Mouse (Mus musculus) layer of hippocampus, postnatal 14 days (tissue): ENCODE results near the gene Cd59b. TPM values are rescaled to one million over a fixed set of nuclear protein-coding genes. Genes with fewer than 3 reads are reported as not detected.
"Not testable (repeated sequence)": the region's sequence is repeated elsewhere in the genome, so short reads cannot be mapped to it uniquely, and the experiment has no call there.

ENCODE experiments used
- DNase-seq, 2 experiments: peaks; one replicate each; pipeline ENCODE4 v3.0.0; 2021 to 2022; ENCODE audit warnings: low spot score in 2 of 2, mixed read lengths in 1 of 2
- total RNA-seq, 2 experiments: library from RNA; stranded (reverse); gene quantifications; 2 replicates each; pipeline ENCODE4 v1.2.3; 2021

Gene Cd59b
- total RNA-seq, 2 experiments from 2014 or later: 0.88 to 0.99 TPM

DNA sequence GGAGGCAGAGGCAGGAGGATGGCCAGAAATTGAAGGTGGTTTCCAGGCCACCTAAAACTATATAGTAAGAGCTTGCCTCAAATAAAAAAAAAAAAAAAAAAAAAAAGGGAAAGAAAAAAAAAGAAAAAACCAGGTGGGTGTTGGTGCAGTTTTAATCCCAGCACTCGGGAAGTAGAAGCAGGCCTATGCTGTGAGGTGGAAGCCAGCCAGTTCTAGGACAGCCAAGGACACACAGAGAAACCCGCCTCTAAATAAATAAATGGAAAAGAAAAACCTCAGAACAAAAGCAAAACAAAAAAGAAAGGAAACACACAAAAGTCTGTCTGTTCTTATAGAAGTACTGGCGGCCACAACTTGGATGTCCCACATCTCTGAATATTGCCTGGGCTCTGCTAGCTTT, 45.2 kb downstream of the Cd59b start:
- no peak for DNase-seq

DNA sequence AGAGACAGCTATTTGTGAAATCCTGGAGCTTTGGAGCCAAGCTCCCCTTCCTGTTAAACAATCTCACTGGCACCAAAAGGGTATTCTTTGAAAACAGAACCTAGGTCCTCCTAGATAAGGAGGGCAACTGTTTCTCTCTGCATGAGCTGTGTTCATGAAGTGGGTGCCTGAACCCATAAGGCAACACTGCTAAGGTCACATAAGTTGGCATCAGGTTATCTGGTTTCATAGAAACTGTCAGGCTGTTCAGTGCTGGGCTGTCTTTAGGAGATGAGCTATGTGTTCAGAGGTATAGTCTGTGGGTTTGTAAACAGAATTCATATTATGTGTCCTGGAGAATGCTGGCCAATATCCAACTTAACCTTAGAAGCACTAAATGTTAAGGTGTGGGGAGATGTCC, 47.5 kb downstream of the Cd59b start:
- not testable (repeated sequence) for DNase-seq

DNA sequence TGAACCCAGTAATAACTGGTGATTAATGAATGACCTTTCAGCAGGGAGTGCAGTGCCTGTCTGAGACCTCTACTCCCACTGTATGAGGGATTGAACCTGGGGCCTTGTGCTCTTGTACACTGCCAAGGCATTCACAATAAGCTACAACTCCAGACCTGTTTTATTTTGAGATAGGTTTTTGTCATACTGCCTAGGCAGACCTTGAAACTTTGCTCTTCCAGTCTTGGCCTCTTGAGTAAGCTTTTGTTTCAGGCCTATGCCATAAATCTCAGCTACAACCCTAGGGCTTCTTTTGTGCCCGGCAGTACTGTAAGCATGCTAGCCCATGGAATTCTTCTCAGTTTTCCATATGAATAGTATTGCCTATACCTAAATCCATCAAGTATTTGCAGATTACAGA, 49.4 kb downstream of the Cd59b start:
- DNase-seq: no peak

DNA sequence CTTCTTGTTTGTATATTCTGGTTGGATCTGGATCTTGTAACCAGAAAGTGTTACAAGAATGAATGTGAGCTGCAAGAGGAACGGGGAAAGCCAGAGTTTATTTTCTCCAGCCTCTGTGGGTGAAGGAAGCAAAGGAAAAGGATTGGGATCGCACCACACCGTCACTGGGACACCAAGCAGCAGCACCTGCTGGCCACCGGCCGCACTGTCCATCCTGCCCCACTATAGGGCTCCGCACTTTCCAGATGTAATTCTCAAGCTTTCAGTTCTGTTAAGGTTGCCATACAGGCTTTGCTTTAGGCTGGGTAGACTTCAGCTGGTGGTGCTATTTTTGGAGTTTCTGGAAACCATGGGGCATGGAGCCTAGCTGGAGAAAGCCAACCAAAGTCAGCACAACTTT, 50.7 kb downstream of the Cd59b start:
- no peak for DNase-seq

DNA sequence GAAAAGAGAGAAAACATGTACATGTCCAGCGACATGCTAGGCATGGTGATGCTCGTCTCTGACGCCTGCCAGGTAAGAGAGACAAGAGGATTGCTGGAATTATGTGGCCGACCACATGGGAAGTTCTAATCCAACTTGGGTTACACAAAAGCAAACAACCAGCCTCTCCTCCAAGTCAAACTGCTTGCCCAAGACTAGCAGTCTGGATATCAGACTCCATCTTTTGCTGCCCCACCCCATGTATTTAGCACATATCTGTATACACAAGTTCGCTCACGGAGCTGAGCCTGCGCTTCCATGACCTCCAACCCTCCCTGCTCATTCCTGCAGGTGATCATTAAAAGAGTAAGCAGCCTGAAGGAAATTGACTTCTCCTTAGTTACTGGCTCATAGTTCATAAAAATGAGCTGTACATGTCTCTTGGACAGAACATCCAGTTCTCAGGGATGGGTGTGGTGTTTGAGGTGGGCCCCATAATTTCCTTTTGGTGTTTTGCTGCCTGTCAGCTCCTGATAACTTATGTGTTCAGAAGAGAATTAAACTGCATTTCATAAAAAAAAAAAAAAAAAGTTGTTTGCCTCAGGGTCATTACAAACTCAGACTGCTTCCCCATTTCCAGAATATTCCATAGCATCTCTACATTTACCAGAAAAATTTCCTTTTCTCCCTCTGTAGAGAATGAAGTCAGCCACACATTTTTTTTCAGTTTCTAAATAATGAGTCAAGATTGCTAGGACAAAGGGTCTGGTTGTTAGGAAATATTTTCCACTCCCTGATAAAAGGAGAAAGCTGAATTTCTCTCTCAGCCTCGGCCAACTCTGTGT, 52.2 kb downstream of the Cd59b start:
- DNase-seq: no peak

DNA sequence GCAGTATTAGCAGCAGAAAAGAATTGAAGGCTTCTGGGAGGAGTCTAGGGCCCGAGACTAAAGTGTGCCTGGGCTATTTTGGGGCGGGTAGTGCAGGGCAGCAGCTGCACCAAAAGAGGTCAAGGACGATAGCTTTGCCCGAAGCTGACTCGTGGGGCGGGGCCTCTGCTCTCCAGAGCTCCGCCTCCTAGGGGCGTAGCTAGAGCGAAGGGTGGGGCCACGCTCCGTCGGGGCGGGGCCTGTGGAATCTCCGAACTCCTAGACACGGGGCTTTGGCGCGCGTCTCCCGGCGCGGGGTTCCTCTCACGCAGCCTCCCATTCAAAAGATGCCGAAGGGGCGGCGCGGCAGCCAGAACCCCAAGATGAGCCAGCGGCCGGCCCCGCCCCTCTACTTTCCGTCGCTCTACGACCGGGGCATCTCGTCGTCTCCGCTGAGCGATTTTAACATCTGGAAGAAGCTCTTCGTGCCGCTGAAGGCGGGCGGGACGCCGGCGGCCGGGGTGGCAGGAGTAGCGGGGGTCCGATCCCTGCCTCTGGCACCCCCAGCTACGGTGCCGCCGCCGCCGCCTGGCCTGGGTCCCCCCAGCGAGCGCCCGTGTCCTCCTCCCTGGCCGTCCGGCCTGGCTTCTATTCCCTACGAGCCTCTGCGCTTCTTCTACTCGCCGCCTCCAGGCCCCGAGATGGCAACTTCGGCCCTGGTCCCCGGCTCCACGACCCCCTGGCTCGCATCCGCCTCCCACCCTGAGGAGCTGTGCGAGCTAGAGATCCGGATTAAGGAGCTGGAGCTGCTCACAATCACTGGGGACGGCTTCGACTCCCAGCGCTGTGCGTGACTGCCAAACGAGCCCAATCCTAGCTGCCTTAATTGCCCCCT, 53.1 kb downstream of the Cd59b start, which contains the start of gene A930018P22Rik:
A930018P22Rik (plus strand) TSS at position 265 of the 874 bp plus-strand sequence.
- DNase-seq: peak; percentile 74 to 81

DNA sequence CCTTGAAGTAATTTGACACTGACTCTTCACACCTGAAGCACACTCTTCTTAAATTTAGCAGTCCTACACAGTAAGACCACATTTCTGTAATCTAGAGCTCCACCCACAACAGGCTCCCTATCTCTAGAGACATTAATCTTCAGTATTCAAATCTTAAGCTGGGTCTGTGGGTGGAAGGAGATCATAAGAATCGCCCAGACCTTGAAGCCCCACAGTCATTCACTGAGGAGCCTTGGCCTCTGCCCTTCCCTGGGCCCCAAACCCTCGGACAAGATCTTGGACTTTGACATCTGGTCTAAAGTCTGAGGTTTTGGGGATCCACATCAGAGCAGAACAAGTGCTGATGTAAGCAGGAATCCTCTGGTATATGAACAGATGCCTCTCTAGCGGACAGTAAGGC, 53.9 kb downstream of the Cd59b start:
- no peak for DNase-seq

DNA sequence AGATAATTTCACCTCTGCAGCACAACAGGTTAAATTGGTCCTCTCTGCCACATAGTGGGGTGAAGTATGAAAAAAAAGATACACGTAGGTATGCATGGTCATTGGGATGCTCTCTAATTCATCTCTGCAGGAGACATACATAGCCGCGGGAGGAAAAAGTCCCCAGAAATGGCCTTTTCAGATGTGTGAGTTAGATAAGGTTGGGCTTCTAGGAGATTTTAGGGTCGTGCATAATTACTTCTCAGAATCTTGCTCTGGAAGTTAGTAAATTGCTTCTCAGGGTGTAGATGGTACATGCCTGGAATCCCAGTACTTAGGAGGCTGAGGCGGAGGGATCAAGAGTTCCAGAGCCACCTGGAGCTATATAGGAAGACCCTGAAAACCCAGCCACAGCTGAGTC, 54.4 kb downstream of the Cd59b start:
- no peak for DNase-seq

DNA sequence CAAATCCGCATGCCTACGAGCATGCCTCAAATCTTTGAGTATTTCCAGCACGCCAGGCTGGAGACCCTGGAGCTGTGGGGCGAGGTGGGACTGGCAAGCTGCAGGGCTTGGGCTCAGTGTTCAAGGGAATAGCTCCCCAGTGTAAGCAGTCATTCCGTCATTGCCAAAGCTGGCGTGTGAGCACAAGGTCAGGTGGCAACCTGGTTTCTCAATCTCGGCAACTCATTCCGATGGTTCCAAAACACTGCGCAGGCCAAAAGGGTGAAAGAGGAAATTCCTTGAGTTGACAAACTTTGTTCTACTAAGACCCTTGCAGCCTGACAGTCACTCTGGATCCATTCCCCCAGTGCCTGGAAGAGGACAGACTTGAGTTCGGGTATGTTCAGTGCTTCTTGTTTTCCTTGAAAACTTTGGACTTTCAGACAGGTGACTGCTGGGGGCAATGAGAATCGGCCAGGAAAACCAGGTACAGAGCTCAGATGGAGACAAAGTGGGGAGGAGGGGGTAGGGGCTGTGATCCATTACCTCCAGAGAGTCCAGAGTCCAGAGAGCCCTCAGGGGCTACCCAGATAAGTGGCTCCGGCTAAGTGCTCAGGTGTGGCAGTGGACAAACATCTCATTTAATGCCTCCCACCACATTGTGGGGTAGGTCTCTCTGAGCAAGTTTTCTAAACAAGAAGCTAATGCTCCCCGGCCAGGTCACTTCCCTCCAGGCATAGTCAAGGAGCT, 59.3 kb downstream of the Cd59b start:
- no peak for DNase-seq

DNA sequence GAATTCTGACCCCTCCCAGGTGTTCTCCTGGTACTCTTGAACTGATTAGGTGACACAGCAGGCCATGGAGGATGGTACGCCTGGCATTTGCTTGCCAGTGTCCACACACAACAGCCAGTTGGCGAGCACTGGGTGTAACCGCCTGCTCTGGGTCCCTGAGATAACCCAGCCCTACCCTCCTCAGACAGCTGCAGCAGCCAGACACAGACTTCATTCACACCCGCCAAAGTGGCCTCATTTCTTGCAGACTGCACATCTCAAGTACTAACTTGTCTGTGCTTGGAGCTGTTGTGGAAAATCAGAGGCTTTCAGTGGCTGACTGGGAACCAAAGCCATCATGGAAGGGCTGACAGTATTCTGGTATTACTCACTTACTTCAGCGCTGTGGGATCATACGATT, 60.5 kb downstream of the Cd59b start:
- no peak for DNase-seq

DNA sequence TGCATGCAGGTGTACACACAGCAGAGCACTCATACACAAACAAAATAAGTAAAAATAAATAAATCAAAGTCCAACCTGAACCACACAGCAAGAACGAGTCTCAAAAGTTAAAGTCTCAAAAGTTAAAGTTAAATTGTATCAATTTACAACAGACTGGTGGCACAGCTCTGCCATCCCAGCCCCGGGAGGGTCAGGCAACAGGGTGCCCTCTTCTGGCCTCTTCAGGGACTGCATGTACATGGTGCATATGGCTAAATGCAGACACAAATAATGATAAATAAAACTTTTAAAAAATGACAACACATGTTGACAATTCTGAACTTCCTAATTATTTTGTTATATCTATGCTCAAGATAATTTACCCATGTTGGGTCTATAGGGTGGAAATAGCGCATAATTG, 61.3 kb downstream of the Cd59b start:
- DNase-seq: no peak

DNA sequence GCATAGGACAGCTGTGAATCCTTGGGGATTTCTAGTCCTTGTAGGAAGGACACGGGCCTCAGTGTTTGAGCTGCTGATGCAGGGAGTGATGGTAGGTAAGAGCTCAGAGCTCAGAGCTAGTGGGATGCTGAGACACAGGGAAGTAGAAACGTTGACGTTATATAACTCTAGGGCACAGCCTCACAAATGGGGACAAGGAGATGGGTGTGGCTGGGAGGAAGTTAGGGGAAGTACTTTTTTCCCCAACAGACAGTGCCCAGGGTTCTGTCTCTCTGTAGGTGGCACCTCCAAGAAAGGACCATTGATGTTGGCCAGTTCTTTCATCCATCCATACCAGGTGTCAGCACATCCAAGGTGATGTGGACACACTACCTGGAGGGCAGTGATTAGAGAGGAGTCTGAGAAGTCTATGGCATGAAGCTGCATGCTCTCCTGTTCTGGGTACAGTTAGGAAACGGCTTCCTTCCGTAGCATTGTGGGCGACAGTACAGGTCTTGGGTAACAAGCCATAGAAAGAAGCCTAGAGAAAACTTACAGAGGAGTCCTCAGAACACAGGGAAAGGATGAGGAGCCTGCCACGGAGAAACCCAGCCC, 62.7 kb downstream of the Cd59b start:
- no peak for DNase-seq

DNA sequence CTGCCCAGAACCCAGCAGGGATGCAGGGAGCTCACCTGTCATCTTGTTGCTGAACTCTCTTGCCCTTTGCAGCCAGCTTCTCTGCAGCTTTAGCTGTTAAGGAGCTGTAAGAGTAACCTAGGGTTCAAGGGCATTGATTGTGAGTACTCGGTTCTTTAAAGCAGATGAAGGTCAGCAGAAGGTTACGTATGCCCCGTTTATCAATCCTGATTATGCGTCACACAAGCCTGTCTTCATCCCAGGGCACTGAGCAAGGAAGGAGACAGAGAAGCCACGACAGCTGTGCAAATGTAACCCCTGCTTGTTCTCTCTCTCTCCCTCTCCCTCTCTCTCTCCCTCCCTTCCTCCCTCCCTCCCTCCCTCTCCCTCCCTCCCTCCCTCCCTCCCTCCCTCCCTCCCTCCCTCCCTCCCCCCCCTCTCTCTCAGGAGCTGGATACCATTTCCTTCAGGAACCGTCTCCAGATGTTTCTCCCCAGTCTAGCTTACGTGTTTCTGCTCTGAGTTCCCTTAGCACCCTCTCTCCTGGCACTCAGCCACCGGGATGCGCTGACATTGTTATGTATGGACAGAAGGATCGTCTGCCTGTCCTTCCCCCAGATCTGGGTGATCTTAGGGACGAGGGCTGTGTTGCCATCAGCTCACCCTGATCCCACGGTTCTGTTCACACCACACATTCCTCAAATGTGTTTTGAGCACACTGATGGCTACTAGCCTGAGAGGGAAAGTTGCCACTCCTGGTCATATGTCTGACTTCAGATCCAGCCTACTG, 63.6 kb downstream of the Cd59b start:
- DNase-seq: no peak

DNA sequence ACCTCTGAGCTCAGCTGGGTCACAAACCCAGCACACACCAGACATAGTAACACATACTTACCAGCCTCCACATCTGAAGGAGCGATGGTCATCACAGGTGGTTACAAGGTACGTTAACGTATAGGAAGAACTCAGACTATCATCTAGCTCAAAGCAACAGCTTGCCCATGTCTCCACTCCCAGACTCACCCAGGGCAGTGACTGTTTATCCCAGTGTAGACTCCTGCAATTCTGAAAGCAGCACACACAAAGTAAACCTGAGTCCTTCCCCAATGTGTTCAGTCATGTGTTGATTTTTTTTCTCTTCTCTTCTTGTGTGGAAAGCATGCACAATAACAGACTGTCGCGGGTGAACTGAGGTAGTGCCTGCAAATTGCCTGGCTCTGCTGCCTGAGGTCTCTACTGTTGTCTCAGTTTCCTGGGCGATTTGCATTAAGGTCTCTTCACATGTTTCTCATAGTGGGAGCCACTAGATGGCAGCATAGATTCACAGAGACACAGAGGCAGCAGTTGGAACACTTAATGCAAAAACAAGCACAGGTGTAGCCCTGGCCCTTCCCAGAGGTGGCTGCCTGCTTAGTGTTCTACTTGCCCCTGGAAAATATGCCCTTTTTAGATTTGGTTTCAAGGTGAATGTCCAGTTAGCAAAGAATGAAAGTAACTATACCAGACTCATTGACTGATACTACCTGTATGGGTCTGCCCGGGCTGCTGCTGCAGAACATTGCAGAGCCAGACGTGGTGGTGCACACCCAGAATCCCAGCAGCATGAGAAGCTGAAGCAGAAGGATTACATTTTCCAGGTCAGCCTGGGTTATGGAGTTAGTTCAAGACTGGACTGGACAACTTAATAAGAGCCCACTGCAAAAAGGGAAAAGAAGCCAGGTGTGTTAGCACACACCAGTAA, 64.8 kb downstream of the Cd59b start:
- DNase-seq: peak; percentile 61 to 86

DNA sequence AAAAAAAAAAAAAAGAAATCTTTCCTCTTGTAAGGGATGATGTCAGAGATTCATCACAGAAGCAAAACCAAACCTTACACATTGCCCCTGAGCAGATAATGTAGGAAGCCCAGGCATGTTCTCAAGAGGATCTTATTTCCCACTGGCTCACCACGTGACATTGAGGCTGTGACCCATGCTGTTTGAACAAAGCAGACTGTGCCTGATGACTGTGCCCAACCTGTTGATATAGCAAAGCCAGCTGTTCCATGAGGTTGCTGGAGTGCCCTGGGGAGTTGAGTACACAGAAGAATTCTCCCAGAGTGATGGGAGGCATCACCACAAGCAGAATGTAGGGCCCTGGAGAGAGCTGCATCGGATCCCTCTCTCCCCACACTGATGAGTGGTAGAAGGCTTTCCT, 66.3 kb downstream of the Cd59b start:
- DNase-seq: no peak
